8 mouse cellular contexts compared by ENCODE assay signal in the genomic region with DNA sequence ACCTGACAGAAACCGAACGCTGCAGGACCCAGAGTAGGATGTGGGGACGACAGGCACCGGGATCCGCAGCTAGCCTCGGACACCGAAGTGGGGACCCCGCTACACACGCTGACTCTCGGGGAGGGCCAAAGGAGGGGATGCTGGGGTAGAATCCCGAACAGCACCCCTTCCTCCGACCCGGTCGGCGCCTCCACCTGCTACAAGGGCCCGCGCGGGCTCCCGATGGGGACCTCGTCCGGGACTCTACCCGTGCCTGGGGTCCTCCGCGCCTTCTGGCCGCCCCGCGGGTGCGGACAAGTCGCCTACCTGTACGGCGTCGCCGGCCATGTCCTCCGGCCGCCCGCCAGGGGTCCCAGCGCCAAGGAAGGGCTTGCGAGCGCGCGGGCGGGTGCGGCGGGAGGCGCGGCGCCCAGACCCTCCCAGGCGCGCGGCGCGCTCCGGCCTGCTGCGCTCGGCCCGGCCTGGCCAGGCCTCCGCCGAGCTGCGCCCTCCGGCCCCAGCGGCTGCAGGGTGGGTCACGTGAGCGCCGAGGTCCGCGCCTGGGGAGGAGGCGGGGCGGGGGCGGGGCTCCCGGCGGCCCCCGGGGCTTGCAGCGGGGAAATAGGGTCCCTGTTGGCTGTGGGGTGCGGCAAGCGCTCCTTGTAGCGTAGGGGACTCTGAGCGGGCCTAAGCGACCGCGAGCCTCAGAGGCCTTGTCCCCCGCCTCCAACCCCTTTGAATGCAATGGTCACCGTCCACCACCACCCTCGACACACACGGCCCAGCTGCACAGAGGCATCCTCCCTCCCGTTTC. TPM values are rescaled to one million over a fixed set of nuclear protein-coding genes. Genes with fewer than 3 reads are reported as not detected.
DNase-seq lines count a peak whose midpoint lies in the region; ATAC-seq and TF ChIP-seq lines count a peak whose summit lies in the region.

Pkn1 (minus strand) TSS at position 519 of the 793 bp plus-strand sequence.

- peak; percentile 91 for ATAC-seq in hindbrain, embryonic 15.5 days (ENCODE audit: low FRiP score, low read depth)
- peak; percentile 57 for ATAC-seq in megakaryocyte, adult 5-6 weeks (ENCODE audit: poor library complexity, severe bottlenecking)

- H3K4me2 ChIP-seq in hindbrain, embryonic 15.5 days: peak within 1 kb of the TSS; percentile 83

- no peaks in the 10 kb centered on the region for H3K27me3 ChIP-seq in hindbrain, embryonic 15.5 days

- H3K4me1 ChIP-seq in hindbrain, embryonic 15.5 days (replicated peaks): peaks cover 36% of the 10 kb centered on the region

- under 1% methylated on average over 60 of the region's 85 CpGs for WGBS in hindbrain, embryonic 15.5 days

- H3K4me3 ChIP-seq in gastrocnemius, adult 2 months: peak within 1 kb of the TSS; percentile 96
- H3K4me3 ChIP-seq in hindbrain, embryonic 15.5 days: peak within 1 kb of the TSS; percentile 79

- H3K27ac ChIP-seq in gastrocnemius, adult 2 months: peak within 1 kb of the TSS; percentile 96
- H3K27ac ChIP-seq in hindbrain, embryonic 15.5 days (replicated peaks): peak within 1 kb of the TSS; percentile 75

- peak within 1 kb of the TSS; percentile 88 for H3K9ac ChIP-seq in hindbrain, embryonic 15.5 days

- H3K36me3 ChIP-seq in hindbrain, embryonic 15.5 days: no peaks in the 10 kb centered on the region

- intact Hi-C loops in gastrocnemius, adult 2 months (cut with DNase I): loop anchor here (1.0 to 5.0 kb wide), 3 partner anchors 16 to 43 kb away; partner anchors contain the start of genes Adgre5 and Ddx39

- no peak for TF ChIP-seq CTCF in gastrocnemius, adult 2 months (IDR thresholded peaks at IDR 0.05)

- no peaks in the 10 kb centered on the region for H3K9me3 ChIP-seq in hindbrain, embryonic 15.5 days

- peak; percentile 88 for DNase-seq in Muller cell, postnatal 12 days (ENCODE audit: inconsistent ontology term)
- peak; percentile 80 for DNase-seq in cerebellum, adult 9-11 months
- peak; percentile 92 for DNase-seq in gastrocnemius, adult 2 months
- peak in 1 of 2 experiments; percentile 39 for DNase-seq in left cerebral cortex, adult 8-10 months (ENCODE audit: low spot score in 2 of 2)
- peak; percentile 47 for DNase-seq in right cerebral cortex, adult 2 months (ENCODE audit: low spot score in 2 of 2)
- DNase-seq in urinary bladder, postnatal 14 days (ENCODE audit: low spot score): peak; percentile 81

RNA-seq across cellular contexts. Expression of gene Pkn1, which starts in this region (rescaled TPM):
- 10 to 100 TPM; 25.8 to 29.9 TPM for total RNA-seq in gastrocnemius, adult 2 months (2021)
- 27.1 and 30.9 TPM in 2 replicates for polyA plus RNA-seq in hindbrain, embryonic 15.5 days (2015; fragmentation: Nextera tagmentation; extraction: Ambion mirVana)
- total RNA-seq in left cerebral cortex, adult 8-10 months (2022): 10 to 100 TPM; 52.2 to 66.2 (median 54.8) TPM
- total RNA-seq in megakaryocyte, adult 5-6 weeks (2015): 53.3 and 55.4 TPM in 2 replicates
- 103 and 110 TPM in 2 replicates for total RNA-seq in megakaryocyte, adult 5-6 weeks (2017)
